Mouse (Mus musculus) megakaryocyte, embryonic 14.5 days (primary cell): ENCODE measurements at regions not wholly inside any gene's neighbourhood (a gene's known extent, or its start where the extent isn't known, plus 50 kb on each side); places are given as distances from the start of the nearest gene placed in this dataset.

Experiments used
- FLI1 ChIP-seq: IDR thresholded peaks from 2 replicates; pipeline ENCODE4 v1.6.1; 2012; ENCODE audit warnings: low read length, inconsistent platforms, mixed read lengths
- GATA1 ChIP-seq: IDR thresholded peaks from 3 replicates; pipeline ENCODE4 v1.6.1; 2012; ENCODE audit warnings: mixed read lengths, low read length, inconsistent platforms, borderline replicate concordance

DNA sequence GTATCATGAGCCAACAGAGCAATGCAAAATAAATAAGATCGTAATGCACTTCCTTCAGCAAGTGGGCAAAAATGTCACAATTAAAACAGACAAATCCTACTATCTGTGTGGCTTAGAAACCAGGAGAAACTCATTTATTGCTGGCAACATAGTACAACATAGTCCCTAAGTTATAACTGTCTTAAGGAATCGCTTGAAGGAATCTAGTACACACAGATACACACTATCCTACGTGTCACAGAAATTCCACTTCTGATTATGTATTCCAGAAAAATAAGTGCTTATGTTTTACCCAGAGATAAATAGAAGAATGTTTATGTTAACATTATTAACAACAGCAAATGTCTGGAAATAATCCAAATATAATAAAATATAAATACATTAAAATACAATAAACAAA is 457.9 kb downstream of the Etnk1 start:
- TF ChIP-seq FLI1, result no peak
- no peak for TF ChIP-seq GATA1
